Mouse (Mus musculus) lung, embryonic 15.5 days (tissue): ENCODE measurements around the gene Gm20390. TPM values are rescaled to one million over a fixed set of nuclear protein-coding genes. Genes with fewer than 3 reads are reported as not detected.

Experiments used
- ATAC-seq: fragments of 200-750 bp; cut with Nextera tagmentation; 2 replicates; pipeline ENCODE4 v1.8.0; 2017; ENCODE audit warnings: moderate number of reproducible peaks, borderline replicate concordance; ENCODE audit not compliant: low FRiP score, low TSS enrichment; ENCODE audit errors: extremely low read depth
- H3K27ac ChIP-seq: fragments of 300-500 bp; sonication (generic); 2 replicates; pipeline ENCODE4 v1.5.1; 2015; ENCODE audit warnings: moderate library complexity, mild to moderate bottlenecking, inconsistent platforms
- H3K27me3 ChIP-seq: fragments of 300-500 bp; sonication (generic); 2 replicates; pipeline ENCODE4 v1.6.1; 2015; ENCODE audit warnings: inconsistent platforms
- H3K36me3 ChIP-seq: fragments of 300-500 bp; sonication (generic); 2 replicates; pipeline ENCODE4 v1.6.1; 2015; ENCODE audit warnings: inconsistent platforms
- H3K4me1 ChIP-seq: fragments of 300-500 bp; sonication (generic); 2 replicates; pipeline ENCODE4 v1.6.1; 2015; ENCODE audit warnings: inconsistent platforms
- H3K4me2 ChIP-seq: fragments of 300-500 bp; sonication (generic); 2 replicates; pipeline ENCODE4 v1.6.1; 2015; ENCODE audit warnings: inconsistent platforms, mild to moderate bottlenecking, moderate library complexity
- H3K4me3 ChIP-seq: fragments of 300-500 bp; sonication (generic); 2 replicates; pipeline ENCODE4 v1.5.1; 2015; ENCODE audit warnings: mild to moderate bottlenecking, inconsistent platforms
- H3K9ac ChIP-seq: fragments of 300-500 bp; sonication (generic); 2 replicates; pipeline ENCODE4 v1.6.1; 2015; ENCODE audit warnings: inconsistent platforms
- H3K9me3 ChIP-seq: fragments of 300-500 bp; sonication (generic); 2 replicates; pipeline ENCODE4 v1.6.1; 2016; ENCODE audit warnings: inconsistent platforms
- WGBS: fragments of 180-500 bp; shearing (Covaris S2); methylation state at CpG from one replicate; pipeline ENCODE4 v1.1.7; 2015; 5-methylcytosine and 5-hydroxymethylcytosine counted together
- polyA plus RNA-seq: library from polyadenylated mRNA; unstranded; fragments of >200 nt; fragmentation: Nextera tagmentation; extraction: Ambion mirVana; gene quantifications from 2 replicates; pipeline ENCODE4 v1.2.1, GENCODE M21; 2015

Gm20390 gene
- polyA plus RNA-seq, 1 experiment from 2014 or later, result 379 TPM

- Histone ChIP-seq H3K9me3 (no peaks in the 10 kb centered on the region), H3K27ac (no peak overlapping the region), H3K9ac (no peak overlapping the region), H3K27me3 (no peaks in the 10 kb centered on the region), H3K36me3 (peaks cover 51% of the 10 kb centered on the region), H3K4me2 (no peak overlapping the region), H3K4me3 (no peak overlapping the region), H3K4me1 (no peaks in the 10 kb centered on the region)
- ATAC-seq, result no peak
- 86% methylated on average over 3 of the region's 3 CpGs for WGBS
These were observed 56.5 kb downstream of the Gm20390 start for GRCm38 (mm10) chr11:93911603-93912002.

DNA sequence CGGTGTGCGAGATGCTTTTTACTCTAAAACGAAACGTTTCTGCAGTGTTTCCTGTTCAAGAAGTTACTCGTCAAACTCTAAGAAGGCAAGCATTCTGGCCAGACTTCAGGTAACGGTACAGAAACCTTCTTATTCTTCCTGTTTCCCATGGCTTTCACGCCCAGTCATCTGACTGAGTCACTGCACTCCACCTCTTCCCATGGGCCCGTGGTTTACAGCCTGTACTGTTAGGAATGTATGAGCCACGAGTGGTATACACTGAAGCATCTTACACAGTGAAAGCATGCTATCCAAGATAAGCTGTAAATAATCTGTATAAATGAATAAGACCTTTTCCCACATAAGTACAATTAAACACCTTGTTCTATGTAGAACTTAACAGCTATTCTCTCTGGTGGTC lies 59.3 kb downstream of the Gm20390 start:
- Histone ChIP-seq H3K4me1 (no peaks in the 10 kb centered on the region), H3K27me3 (no peaks in the 10 kb centered on the region), H3K27ac (no peak overlapping the region), H3K4me2 (no peak overlapping the region), H3K36me3 (peaks cover 55% of the 10 kb centered on the region), H3K9me3 (no peaks in the 10 kb centered on the region), H3K4me3 (no peak overlapping the region), H3K9ac (no peak overlapping the region)
- 86% methylated on average over 9 of the region's 9 CpGs for WGBS
- ATAC-seq, result no peak

DNA sequence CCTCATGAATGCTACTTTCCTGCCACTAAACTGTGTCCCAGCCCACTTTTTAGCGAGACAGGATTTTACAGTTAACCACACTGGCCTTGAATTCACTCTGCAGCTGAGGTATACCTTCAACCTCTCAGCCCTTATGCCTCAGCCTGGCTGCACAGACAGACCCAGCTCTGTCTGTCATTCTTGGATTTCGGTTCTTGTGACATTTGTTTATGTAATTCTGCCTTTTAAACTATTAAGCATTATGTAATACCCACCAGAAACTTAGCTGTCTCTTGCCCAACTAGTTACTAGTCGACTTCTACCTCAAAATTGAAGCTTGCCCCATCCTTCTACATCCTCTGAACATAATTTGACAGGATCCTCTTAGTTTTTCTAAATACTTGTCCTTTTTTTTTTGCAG lies 60.3 kb downstream of the Gm20390 start:
- Histone ChIP-seq H3K27me3 (no peaks in the 10 kb centered on the region), H3K9ac (no peak overlapping the region), H3K27ac (no peak overlapping the region), H3K4me3 (no peak overlapping the region), H3K4me2 (no peak overlapping the region), H3K4me1 (no peaks in the 10 kb centered on the region), H3K9me3 (no peaks in the 10 kb centered on the region), H3K36me3 (peaks cover 50% of the 10 kb centered on the region)
- no peak for ATAC-seq
- 72% methylated on average over 3 of the region's 3 CpGs for WGBS

GRCm38 (mm10) chr11:93906834-93907233 lies 61.3 kb downstream of the Gm20390 start:
- no peak overlapping the region for H3K4me3 ChIP-seq
- H3K36me3 ChIP-seq, result peaks cover 49% of the 10 kb centered on the region
- H3K27ac ChIP-seq, result no peak overlapping the region
- no peaks in the 10 kb centered on the region for H3K9me3 ChIP-seq
- H3K27me3 ChIP-seq, result no peaks in the 10 kb centered on the region
- no peaks in the 10 kb centered on the region for H3K4me1 ChIP-seq
- H3K4me2 ChIP-seq, result no peak overlapping the region
- no peak for ATAC-seq
- H3K9ac ChIP-seq, result no peak overlapping the region
- WGBS, result 77% methylated on average over 4 of the region's 4 CpGs

Other genes with a start within 250 kb of the Gm20390 start
- gene Utp18, start 82.5 kb downstream of the Gm20390 start, polyA plus RNA-seq, result 22.7 and 25.2 TPM in 2 replicates
- gene Mbtd1, start 82.4 kb downstream of the Gm20390 start, polyA plus RNA-seq, result 26.4 and 28.8 TPM in 2 replicates
- 258 and 287 TPM in 2 replicates for gene Nme2, start 12.0 kb downstream of the Gm20390 start, polyA plus RNA-seq
- gene Nme1, start 228 bp upstream of the Gm20390 start, polyA plus RNA-seq, result 123 and 129 TPM in 2 replicates
- gene Spag9, start 27.8 kb upstream of the Gm20390 start, polyA plus RNA-seq, result 37.1 and 39.4 TPM in 2 replicates
- 26.1 and 26.5 TPM in 2 replicates for gene Tob1, start 243.2 kb upstream of the Gm20390 start, polyA plus RNA-seq